Mouse (Mus musculus) C2C12 (cell line): ENCODE measurements around the gene Cep57l1.

Source experiments
- CEBPB ChIP-seq: IDR thresholded peaks from one replicate; pipeline ENCODE4 v1.6.1; 2011; ENCODE audit warnings: low read depth, mild to moderate bottlenecking, control low read depth, moderate library complexity
- CTCF ChIP-seq: IDR thresholded peaks from one replicate; pipeline ENCODE4 v1.5.1; 2011; ENCODE audit not compliant: control insufficient read depth, insufficient read depth, insufficient read length
- FOSL1 ChIP-seq: IDR thresholded peaks from one replicate; pipeline ENCODE4 v1.8.0; 2011; ENCODE audit warnings: mild to moderate bottlenecking, low read length; ENCODE audit not compliant: poor library complexity, insufficient read depth, severe bottlenecking
- MAX ChIP-seq: IDR thresholded peaks from one replicate; pipeline ENCODE4 v1.6.1; 2011; ENCODE audit warnings: mild to moderate bottlenecking, control low read depth
- MYOD1 ChIP-seq: IDR thresholded peaks from one replicate; pipeline ENCODE4 v1.6.1; 2011; ENCODE audit warnings: low read depth; ENCODE audit not compliant: control insufficient read depth, insufficient read length
- MYOG ChIP-seq: IDR thresholded peaks from one replicate; pipeline ENCODE4 v1.6.1; 2011; ENCODE audit not compliant: control insufficient read depth, insufficient read length; ENCODE audit errors: extremely low read depth
- USF1 ChIP-seq: IDR thresholded peaks from one replicate; pipeline ENCODE4 v1.6.1; 2011; ENCODE audit warnings: low read depth, mild to moderate bottlenecking, control low read depth, moderate library complexity

GRCm38 (mm10) chr10:41757226-41757625, 52.4 kb downstream of the Cep57l1 start:
- no peak for TF ChIP-seq CTCF
- no peak for TF ChIP-seq MAX
- TF ChIP-seq CEBPB = no peak
- TF ChIP-seq FOSL1 = no peak
- no peak for TF ChIP-seq MYOG
- peak; percentile 6 for TF ChIP-seq USF1
- no peak for TF ChIP-seq MYOD1
